Mouse (Mus musculus): ENCODE data around the gene Cdh3. TPM values are rescaled to one million over a fixed set of nuclear protein-coding genes. Genes with fewer than 3 reads are reported as not detected.

The Cdh3 gene
- total RNA-seq, 4 experiments from 2014 or later, result 0.35 to 0.81 (median 0.55) TPM

Other genes with a start within 250 kb of the Cdh3 start
- gene Smpd3, start 172.9 kb upstream of the Cdh3 start, total RNA-seq (2022), result 10 to 100 TPM in 3 of 4 experiments, 1 to 10 TPM in 1; 8.3 to 13.7 (median 11.4) TPM
- gene Zfp90, start 95.6 kb upstream of the Cdh3 start, total RNA-seq (2022), result 10 to 100 TPM in 2 of 4 experiments, 1 to 10 TPM in 2; 6.4 to 12.4 (median 8.9) TPM
- not detected for gene 6030452D12Rik, start 10.4 kb upstream of the Cdh3 start, total RNA-seq (2022)
- 100 to 1,000 TPM; 129 to 165 (median 142) TPM for gene Gm10073, start 62.6 kb downstream of the Cdh3 start, total RNA-seq (2022)
- under 1 TPM; 0.06 to 0.38 (median 0.21) TPM for gene Cdh1, start 92.5 kb downstream of the Cdh3 start, total RNA-seq (2022)
- gene Tango6, start 172.2 kb downstream of the Cdh3 start, total RNA-seq (2022), result 10 to 100 TPM; 10.2 to 14.2 (median 12.4) TPM

Measured in adrenal gland, adult 8-10 months (tissue).